Mouse (Mus musculus): ENCODE results near the gene 1810046K07Rik. TPM values are rescaled to one million over a fixed set of nuclear protein-coding genes. Genes with fewer than 3 reads are reported as not detected.

1810046K07Rik gene
- polyA plus RNA-seq, 1 experiment from 2014 or later: 0.11 TPM

- ATAC-seq (ENCODE audit: low read depth): peak; percentile 98
Observed at GRCm38 (mm10) chr9:51278500-51279381, 50.0 kb downstream of the 1810046K07Rik start, which contains the start of gene Colca2. Gene Colca2 (minus strand): TSS chr9:51278569.

GRCm38 (mm10) chr9:51277834-51278498 lies 50.8 kb downstream of the 1810046K07Rik start:
- no peaks in the 10 kb centered on the region for H3K36me3 ChIP-seq (ENCODE audit: control insufficient read depth, insufficient read depth, low read length)
- ATAC-seq (ENCODE audit: low read depth): 0 out of 2 replicates have a peak, but pooled peaks have one; percentile 10
- WGBS: 19% methylated on average over 13 of the region's 13 CpGs

More at GRCm38 (mm10) chr9:51278500-51279381, 50.0 kb downstream of the 1810046K07Rik start, which contains the start of gene Colca2:
- Histone ChIP-seq H3K4me3 (ENCODE audit: low read length) (peak within 1 kb of the TSS; percentile 68), H3K4me2 (ENCODE audit: low read depth, low read length) (peak within 1 kb of the TSS; percentile 87), H3K9ac (ENCODE audit: low read length) (peak within 1 kb of the TSS; percentile 76), H3K9me3 (ENCODE audit: control insufficient read depth, low read length) (no peaks in the 10 kb centered on the region), H3K27me3 (ENCODE audit: control insufficient read depth, insufficient read depth, low read depth, low read length) (no peaks in the 10 kb centered on the region), H3K4me1 (replicated peaks; ENCODE audit: control insufficient read depth, insufficient read depth, low read length) (peaks cover 15% of the 10 kb centered on the region), H3K36me3 (ENCODE audit: control insufficient read depth, insufficient read depth, low read length) (no peaks in the 10 kb centered on the region), H3K27ac (ENCODE audit: low read length) (peak within 1 kb of the TSS; percentile 91)
- under 1% methylated on average over 48 of the region's 53 CpGs for WGBS

GRCm38 (mm10) chr9:51274678-51275077 lies 54.0 kb downstream of the 1810046K07Rik start:
- Histone ChIP-seq H3K4me1 (replicated peaks; ENCODE audit: control insufficient read depth, insufficient read depth, low read length) (peaks cover 23% of the 10 kb centered on the region), H3K36me3 (ENCODE audit: control insufficient read depth, insufficient read depth, low read length) (no peaks in the 10 kb centered on the region), H3K27me3 (ENCODE audit: control insufficient read depth, insufficient read depth, low read depth, low read length) (no peaks in the 10 kb centered on the region), H3K4me3 (ENCODE audit: low read length) (no peak overlapping the region), H3K9ac (ENCODE audit: low read length) (0 out of 2 replicates have a peak overlapping the region, but pooled peaks have one; percentile 43), H3K4me2 (ENCODE audit: low read depth, low read length) (peak overlapping the region; percentile 1; the same call in 1 of the 2 replicates), H3K27ac (ENCODE audit: low read length) (peak overlapping the region; percentile 69), H3K9me3 (ENCODE audit: control insufficient read depth, low read length) (no peaks in the 10 kb centered on the region)
- 9% methylated on average over 4 of the region's 4 CpGs for WGBS
- no peak for ATAC-seq (ENCODE audit: low read depth)

More at GRCm38 (mm10) chr9:51277834-51278498, 50.8 kb downstream of the 1810046K07Rik start:
- Histone ChIP-seq H3K9me3 (ENCODE audit: control insufficient read depth, low read length) (no peaks in the 10 kb centered on the region), H3K4me2 (ENCODE audit: low read depth, low read length) (peak overlapping the region; percentile 87), H3K27me3 (ENCODE audit: control insufficient read depth, insufficient read depth, low read depth, low read length) (no peaks in the 10 kb centered on the region), H3K4me3 (ENCODE audit: low read length) (peak overlapping the region; percentile 68), H3K27ac (ENCODE audit: low read length) (peak overlapping the region; percentile 91), H3K9ac (ENCODE audit: low read length) (peak overlapping the region; percentile 76), H3K4me1 (replicated peaks; ENCODE audit: control insufficient read depth, insufficient read depth, low read length) (peaks cover 20% of the 10 kb centered on the region)

- H3K4me3 ChIP-seq (ENCODE audit: low read length): no peak overlapping the region
- WGBS: 59% methylated on average over 9 of the region's 9 CpGs
- H3K36me3 ChIP-seq (ENCODE audit: control insufficient read depth, insufficient read depth, low read length): no peaks in the 10 kb centered on the region
- peaks cover 20% of the 10 kb centered on the region for H3K4me1 ChIP-seq (replicated peaks; ENCODE audit: control insufficient read depth, insufficient read depth, low read length)
- H3K4me2 ChIP-seq (ENCODE audit: low read depth, low read length): no peak overlapping the region
- no peak overlapping the region for H3K9ac ChIP-seq (ENCODE audit: low read length)
- H3K9me3 ChIP-seq (ENCODE audit: control insufficient read depth, low read length): no peaks in the 10 kb centered on the region
- H3K27ac ChIP-seq (ENCODE audit: low read length): no peak overlapping the region
- no peak for ATAC-seq (ENCODE audit: low read depth)
- H3K27me3 ChIP-seq (ENCODE audit: control insufficient read depth, insufficient read depth, low read depth, low read length): no peaks in the 10 kb centered on the region
Observed at GRCm38 (mm10) chr9:51273581-51274154, 55.0 kb downstream of the 1810046K07Rik start.

- Histone ChIP-seq H3K36me3 (ENCODE audit: control insufficient read depth, insufficient read depth, low read length) (no peaks in the 10 kb centered on the region), H3K4me2 (ENCODE audit: low read depth, low read length) (no peak overlapping the region), H3K27ac (ENCODE audit: low read length) (0 out of 2 replicates have a peak overlapping the region, but pooled peaks have one; percentile 1), H3K4me1 (replicated peaks; ENCODE audit: control insufficient read depth, insufficient read depth, low read length) (peaks cover 16% of the 10 kb centered on the region), H3K4me3 (ENCODE audit: low read length) (no peak overlapping the region), H3K27me3 (ENCODE audit: control insufficient read depth, insufficient read depth, low read depth, low read length) (no peaks in the 10 kb centered on the region), H3K9ac (ENCODE audit: low read length) (no peak overlapping the region), H3K9me3 (ENCODE audit: control insufficient read depth, low read length) (no peaks in the 10 kb centered on the region)
- 40% methylated on average over 5 of the region's 5 CpGs for WGBS
- no peak for ATAC-seq (ENCODE audit: low read depth)
Observed at GRCm38 (mm10) chr9:51272102-51272501, 56.6 kb downstream of the 1810046K07Rik start.

- 70% methylated on average over 8 of the region's 8 CpGs for WGBS
- Histone ChIP-seq H3K27ac (ENCODE audit: low read length) (no peak overlapping the region), H3K4me1 (replicated peaks; ENCODE audit: control insufficient read depth, insufficient read depth, low read length) (peaks cover 16% of the 10 kb centered on the region), H3K9me3 (ENCODE audit: control insufficient read depth, low read length) (no peaks in the 10 kb centered on the region), H3K9ac (ENCODE audit: low read length) (no peak overlapping the region), H3K4me3 (ENCODE audit: low read length) (no peak overlapping the region), H3K4me2 (ENCODE audit: low read depth, low read length) (no peak overlapping the region), H3K36me3 (ENCODE audit: control insufficient read depth, insufficient read depth, low read length) (no peaks in the 10 kb centered on the region), H3K27me3 (ENCODE audit: control insufficient read depth, insufficient read depth, low read depth, low read length) (no peaks in the 10 kb centered on the region)
- no peak for ATAC-seq (ENCODE audit: low read depth)
Observed at GRCm38 (mm10) chr9:51271073-51271472, 57.6 kb downstream of the 1810046K07Rik start.

- H3K4me3 ChIP-seq (ENCODE audit: low read length): no peak overlapping the region
- WGBS: 80% methylated on average over 5 of the region's 5 CpGs
- ATAC-seq (ENCODE audit: low read depth): 0 out of 2 replicates have a peak, but pooled peaks have one; percentile 15
- peaks cover 10% of the 10 kb centered on the region; the same call in 1 of the 2 replicates for H3K4me1 ChIP-seq (replicated peaks; ENCODE audit: control insufficient read depth, insufficient read depth, low read length)
- no peaks in the 10 kb centered on the region for H3K27me3 ChIP-seq (ENCODE audit: control insufficient read depth, insufficient read depth, low read depth, low read length)
- no peaks in the 10 kb centered on the region for H3K36me3 ChIP-seq (ENCODE audit: control insufficient read depth, insufficient read depth, low read length)
- no peak overlapping the region for H3K9ac ChIP-seq (ENCODE audit: low read length)
- H3K9me3 ChIP-seq (ENCODE audit: control insufficient read depth, low read length): no peaks in the 10 kb centered on the region
- H3K4me2 ChIP-seq (ENCODE audit: low read depth, low read length): no peak overlapping the region
- no peak overlapping the region for H3K27ac ChIP-seq (ENCODE audit: low read length)
Observed at GRCm38 (mm10) chr9:51268852-51269251, 59.9 kb downstream of the 1810046K07Rik start.

GRCm38 (mm10) chr9:51258426-51258825 lies 70.3 kb downstream of the 1810046K07Rik start:
- no peaks in the 10 kb centered on the region for H3K9me3 ChIP-seq (ENCODE audit: control insufficient read depth, low read length)
- H3K27me3 ChIP-seq (ENCODE audit: control insufficient read depth, insufficient read depth, low read depth, low read length): no peaks in the 10 kb centered on the region
- H3K4me1 ChIP-seq (replicated peaks; ENCODE audit: control insufficient read depth, insufficient read depth, low read length): no peaks in the 10 kb centered on the region
- no peak for ATAC-seq (ENCODE audit: low read depth)
- H3K4me2 ChIP-seq (ENCODE audit: low read depth, low read length): no peak overlapping the region
- no peak overlapping the region for H3K9ac ChIP-seq (ENCODE audit: low read length)
- no peak overlapping the region for H3K4me3 ChIP-seq (ENCODE audit: low read length)
- H3K36me3 ChIP-seq (ENCODE audit: control insufficient read depth, insufficient read depth, low read length): no peaks in the 10 kb centered on the region
- no peak overlapping the region for H3K27ac ChIP-seq (ENCODE audit: low read length)
- 80% methylated on average over 5 of the region's 5 CpGs for WGBS

Measured in lung, embryonic 16.5 days (tissue).